Mouse (Mus musculus): ENCODE measurements at regions not wholly inside any gene's neighbourhood (a gene's known extent, or its start where the extent isn't known, plus 50 kb on each side); places are given as distances from the start of the nearest gene placed in this dataset.

DNA sequence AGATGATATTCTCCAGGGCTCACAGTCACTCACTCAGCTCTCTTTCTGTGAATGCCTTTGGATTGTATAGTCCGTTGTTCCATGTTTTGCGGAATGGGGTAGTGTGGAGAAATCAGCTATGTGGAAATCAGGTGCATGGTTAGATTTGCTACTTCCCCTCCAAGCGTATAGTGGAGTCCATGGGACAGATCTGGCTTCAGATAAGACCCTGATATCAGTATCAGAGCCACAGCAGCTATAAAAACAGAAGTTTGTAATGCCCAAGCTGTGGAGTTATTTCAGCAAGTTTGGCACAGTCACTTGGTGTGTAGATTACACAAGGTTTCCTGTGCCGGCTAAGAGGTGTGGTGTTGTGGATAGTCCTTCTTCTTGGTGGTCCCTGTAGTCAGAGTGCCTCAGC lies 359.6 kb upstream of the Nr3c2 start:
- DNase-seq = no peak

DNA sequence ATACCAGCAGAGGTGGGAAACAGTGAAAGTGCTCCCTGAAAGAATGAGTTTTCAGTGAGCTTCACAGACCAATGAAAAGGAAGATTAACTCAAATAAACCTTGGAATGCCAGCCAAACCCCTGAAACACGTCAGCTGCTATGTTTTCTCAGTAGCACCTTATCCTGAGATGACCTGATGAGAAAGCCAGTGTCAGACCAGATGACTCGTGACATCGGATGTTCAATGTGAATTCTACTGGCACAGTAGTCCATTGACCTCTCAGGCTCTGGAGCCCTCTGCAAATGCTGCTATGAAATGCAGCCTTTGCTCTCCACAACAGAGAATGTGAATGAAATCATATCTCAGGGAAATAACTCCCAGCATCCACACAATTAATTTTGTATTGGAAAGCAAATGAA lies 358.6 kb upstream of the Nr3c2 start:
- no peak for DNase-seq

DNA sequence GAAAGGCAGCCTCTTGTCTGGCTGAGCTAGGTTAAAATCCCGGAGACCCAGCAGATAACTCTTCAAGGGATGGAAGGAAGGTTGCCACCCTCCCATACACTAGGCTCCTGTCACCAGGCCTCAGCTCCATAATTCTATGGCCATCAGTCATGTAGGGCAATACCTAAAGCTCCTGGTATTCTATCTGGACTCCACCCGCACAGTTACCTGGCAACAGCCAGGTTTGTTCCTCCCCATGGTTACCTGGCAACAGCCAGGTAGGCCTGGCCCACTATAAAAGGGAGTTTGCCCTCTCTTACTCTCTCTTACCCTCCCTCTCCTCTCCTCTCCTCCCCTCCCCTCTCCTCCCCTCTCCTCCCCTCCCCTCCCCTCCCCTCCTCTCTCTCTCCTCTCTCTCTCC lies 347.6 kb upstream of the Nr3c2 start:
- no peak for DNase-seq

DNA sequence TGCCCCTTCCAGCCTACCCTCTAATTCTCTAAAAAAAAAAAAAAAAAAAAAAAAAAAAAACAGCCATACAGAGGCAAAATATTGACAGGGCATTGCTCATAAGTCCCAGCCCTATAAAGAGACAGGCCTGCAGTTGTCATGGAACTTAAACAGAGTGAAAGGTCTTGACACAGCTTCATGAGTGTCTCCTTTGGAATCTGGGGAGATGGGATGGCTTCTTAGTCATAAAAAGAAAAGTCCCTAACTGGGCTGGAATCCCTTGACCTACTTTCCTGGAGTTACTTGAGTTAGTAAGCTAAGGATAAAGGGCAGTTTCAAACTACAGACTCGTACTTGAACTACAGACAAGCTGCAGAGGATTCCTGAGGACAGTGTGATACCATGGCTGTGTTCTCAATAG lies 297.7 kb upstream of the Nr3c2 start:
- DNase-seq = no peak

DNA sequence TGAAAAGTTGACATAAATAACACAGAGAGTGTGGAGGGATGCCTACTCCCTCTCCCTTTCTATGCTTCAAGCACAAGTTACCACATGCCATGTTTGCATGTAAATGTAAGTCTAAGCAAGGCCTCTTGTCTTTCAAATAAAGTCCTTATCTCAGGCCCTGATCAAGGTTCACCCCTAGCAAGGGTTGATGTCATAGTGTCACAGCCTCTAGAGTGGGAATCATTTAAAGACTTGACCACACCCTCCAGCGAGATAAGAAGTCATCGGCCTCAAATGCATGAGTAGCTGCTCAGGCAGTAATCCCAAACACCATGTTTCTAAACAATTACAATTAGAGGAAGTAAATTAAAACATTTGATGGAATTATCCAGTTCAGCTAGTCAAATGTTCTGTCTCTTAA lies 280.5 kb upstream of the Nr3c2 start:
- DNase-seq = no peak

DNA sequence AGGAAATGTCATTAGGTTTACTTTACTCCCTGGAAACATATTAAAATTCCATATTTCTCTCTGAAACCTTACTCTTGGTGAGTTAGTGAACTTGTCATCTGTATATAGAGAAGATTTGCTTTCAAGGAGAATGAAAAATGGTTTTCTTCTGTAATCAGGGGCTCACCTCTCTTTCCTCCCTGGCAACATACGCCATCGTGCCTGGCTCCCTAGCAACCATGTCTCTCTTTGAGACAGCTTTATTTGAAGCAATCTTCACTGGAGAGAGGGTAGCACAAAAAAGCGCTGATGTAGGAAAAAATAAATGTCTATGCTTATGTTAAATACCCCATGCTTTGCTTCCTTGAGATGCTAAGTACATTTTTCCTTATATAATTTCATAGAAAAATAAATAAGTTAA lies 278.4 kb upstream of the Nr3c2 start:
- DNase-seq = no peak

DNA sequence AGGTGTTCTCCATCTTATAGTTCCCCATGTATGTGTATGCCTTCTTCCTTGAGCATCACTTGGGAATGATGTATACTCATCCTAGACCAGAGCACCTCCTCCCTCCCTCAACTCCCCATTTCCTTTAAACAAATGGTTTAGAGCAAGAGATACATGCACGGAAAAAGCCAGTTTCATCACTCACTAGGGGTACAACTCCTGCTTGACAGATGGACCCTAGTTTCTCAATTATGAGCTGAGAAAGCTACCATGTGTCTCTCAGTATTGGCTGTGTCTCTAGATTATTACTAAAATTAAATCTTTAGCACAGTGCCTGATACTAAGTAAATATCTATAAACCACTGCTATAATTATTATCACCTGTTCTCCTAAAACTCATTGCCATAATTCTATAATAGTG lies 266.2 kb upstream of the Nr3c2 start:
- DNase-seq = no peak

Measured in cerebellum, adult 9-10 months (tissue).